ENCODE assay signal across 20 mouse cellular contexts in the genomic region with DNA sequence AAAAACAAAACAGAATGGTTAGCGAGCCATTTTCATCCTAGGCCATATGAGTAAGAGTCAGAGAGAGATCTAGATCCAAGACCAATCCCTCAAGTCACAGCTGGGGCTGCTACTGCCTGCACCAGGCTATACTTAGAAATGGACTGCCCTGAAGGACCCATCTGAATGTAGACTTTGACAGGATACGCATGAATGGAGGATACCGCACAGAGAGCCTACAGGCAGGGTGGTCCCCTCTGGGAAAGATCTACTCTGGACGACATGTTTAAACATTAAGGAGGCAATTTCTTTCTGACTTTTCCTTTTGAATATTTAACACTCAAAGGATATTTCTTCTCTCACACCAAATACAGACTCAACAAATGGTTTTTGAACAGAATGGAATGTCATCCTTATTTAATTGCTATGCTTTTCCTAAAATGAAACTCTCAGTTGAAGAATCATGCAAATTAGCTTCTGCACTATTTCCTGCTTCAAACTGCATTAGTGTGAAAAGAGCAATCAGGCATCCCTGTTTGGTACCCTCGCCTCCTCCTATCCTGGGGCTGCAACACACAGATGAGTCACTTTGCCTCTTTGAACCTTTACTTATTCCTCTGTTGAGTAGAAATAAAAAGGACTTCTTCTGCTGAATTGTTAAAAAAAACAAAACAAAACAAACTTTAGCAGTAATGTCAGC.
DNase-seq lines count a peak whose midpoint lies in the region; ATAC-seq and TF ChIP-seq lines count a peak whose summit lies in the region.
"Had no signal": no experiment of that assay in that cellular context is flagged by ENCODE, and none has a peak within 500 bp of the region (broad histone marks: within the 10 kb centered on the region; RNA-seq: fewer than 3 reads in every experiment).

No protein-coding gene starts in this region.

- H3K27me3 ChIP-seq in hindbrain, embryonic 16.5 days (replicated peaks; ENCODE audit: control insufficient read depth, insufficient read depth, low read length): no peaks in the 10 kb centered on the region
- no peaks in the 10 kb centered on the region for H3K27me3 ChIP-seq in hindbrain, embryonic 12.5 days
- H3K27me3 ChIP-seq: embryonic facial prominence, embryonic 13.5 days; forebrain, embryonic 13.5 days; heart, embryonic 13.5 days; hindbrain, embryonic 13.5 days had no signal

- no peak overlapping the region for H3K9ac ChIP-seq in hindbrain, embryonic 16.5 days (ENCODE audit: low read depth, low read length)
- H3K9ac ChIP-seq in hindbrain, embryonic 12.5 days: no peak overlapping the region
- H3K9ac ChIP-seq: embryonic facial prominence, embryonic 13.5 days; forebrain, embryonic 13.5 days; heart, embryonic 13.5 days; hindbrain, embryonic 13.5 days had no signal

- no peak for TF ChIP-seq POLR2A in olfactory bulb, adult 2 months (IDR thresholded peaks at IDR 0.05; ENCODE audit: insufficient read depth, low read depth, low read length)

- H3K4me1 ChIP-seq in hindbrain, embryonic 16.5 days (ENCODE audit: control insufficient read depth, insufficient read depth, low read depth, low read length): no peaks in the 10 kb centered on the region
- H3K4me1 ChIP-seq in hindbrain, embryonic 12.5 days: no peaks in the 10 kb centered on the region
- peaks cover 4% of the 10 kb centered on the region; the same call in 1 of the 2 replicates for H3K4me1 ChIP-seq in olfactory bulb, adult 2 months (ENCODE audit: control insufficient read depth, insufficient read depth, low read length)
- H3K4me1 ChIP-seq: embryonic facial prominence, embryonic 13.5 days; forebrain, embryonic 13.5 days; heart, embryonic 13.5 days; hindbrain, embryonic 13.5 days had no signal

- no peaks in the 10 kb centered on the region for H3K9me3 ChIP-seq in hindbrain, embryonic 16.5 days (ENCODE audit: control insufficient read depth, low read length)
- no peaks in the 10 kb centered on the region for H3K9me3 ChIP-seq in hindbrain, embryonic 12.5 days (replicated peaks)
- H3K9me3 ChIP-seq: embryonic facial prominence, embryonic 13.5 days; forebrain, embryonic 13.5 days; G1E; heart, embryonic 13.5 days; hindbrain, embryonic 13.5 days had no signal

- H3K36me3 ChIP-seq in hindbrain, embryonic 16.5 days (ENCODE audit: control insufficient read depth, insufficient read depth, low read length): no peaks in the 10 kb centered on the region
- H3K36me3 ChIP-seq in hindbrain, embryonic 12.5 days: no peaks in the 10 kb centered on the region
- H3K36me3 ChIP-seq: embryonic facial prominence, embryonic 13.5 days; G1E; heart, embryonic 13.5 days; hindbrain, embryonic 13.5 days had no signal

- H3K4me2 ChIP-seq in hindbrain, embryonic 16.5 days (ENCODE audit: low read length): no peak overlapping the region
- H3K4me2 ChIP-seq in hindbrain, embryonic 12.5 days (replicated peaks): no peak overlapping the region
- H3K4me2 ChIP-seq: embryonic facial prominence, embryonic 13.5 days; forebrain, embryonic 13.5 days; heart, embryonic 13.5 days; hindbrain, embryonic 13.5 days had no signal

- DNase-seq in right cerebral cortex, adult 18-20 months: peak; percentile 34
- DNase-seq in right cerebral cortex, adult 2 months (ENCODE audit: low spot score in 2 of 2): no peak
- no peak for DNase-seq in spleen, postnatal 36 days (ENCODE audit: low spot score in 2 of 2)
- DNase-seq in layer of hippocampus, postnatal 25 days (ENCODE audit: extremely low spot score in 1 of 2, low spot score in 1 of 2): no peak
- DNase-seq: adrenal gland, postnatal 10 days; cerebellum, adult 11-12 months; cerebellum, adult 9-10 months; cerebellum, postnatal 25 days; gastrocnemius, postnatal 25 days; heart, postnatal 4 days had no signal

- WGBS in hindbrain, embryonic 16.5 days: 63% methylated on average over 5 of the region's 5 CpGs
- 78% methylated on average over 5 of the region's 5 CpGs for WGBS in hindbrain, embryonic 12.5 days
- WGBS in olfactory bulb, adult 2 months: 50% methylated on average over 5 of the region's 5 CpGs

- TF ChIP-seq CTCF in olfactory bulb, adult 2 months (IDR thresholded peaks at IDR 0.05; ENCODE audit: insufficient read depth, low read depth, low read length): no peak

- no peak overlapping the region for H3K4me3 ChIP-seq in hindbrain, embryonic 16.5 days (ENCODE audit: low read length)
- no peak overlapping the region for H3K4me3 ChIP-seq in hindbrain, embryonic 12.5 days
- no peak overlapping the region for H3K4me3 ChIP-seq in olfactory bulb, adult 2 months (ENCODE audit: insufficient read depth, low read depth, low read length)
- H3K4me3 ChIP-seq: embryonic facial prominence, embryonic 13.5 days; forebrain, embryonic 13.5 days; heart, embryonic 13.5 days; hindbrain, embryonic 13.5 days had no signal

- no peak overlapping the region for H3K27ac ChIP-seq in hindbrain, embryonic 16.5 days (ENCODE audit: low read depth, low read length)
- no peak overlapping the region for H3K27ac ChIP-seq in hindbrain, embryonic 12.5 days
- H3K27ac ChIP-seq in olfactory bulb, adult 2 months (ENCODE audit: insufficient read depth, low read depth, low read length): peak overlapping the region; percentile 79; the same call in 1 of the 2 replicates
- H3K27ac ChIP-seq: embryonic facial prominence, embryonic 13.5 days; forebrain, embryonic 13.5 days; heart, embryonic 13.5 days; hindbrain, embryonic 13.5 days had no signal

- ATAC-seq in hindbrain, embryonic 16.5 days: peak; percentile 72; the same call in 1 of the 2 replicates
- no peak for ATAC-seq in hindbrain, embryonic 12.5 days (ENCODE audit: low FRiP score)
- ATAC-seq: forebrain, embryonic 13.5 days; inflammation-experienced regulatory T-cells, adult 6 months; intestine, postnatal 0 days had no signal
